Mouse (Mus musculus): Measurements from ENCODE around the gene Coq8a.

DNA sequence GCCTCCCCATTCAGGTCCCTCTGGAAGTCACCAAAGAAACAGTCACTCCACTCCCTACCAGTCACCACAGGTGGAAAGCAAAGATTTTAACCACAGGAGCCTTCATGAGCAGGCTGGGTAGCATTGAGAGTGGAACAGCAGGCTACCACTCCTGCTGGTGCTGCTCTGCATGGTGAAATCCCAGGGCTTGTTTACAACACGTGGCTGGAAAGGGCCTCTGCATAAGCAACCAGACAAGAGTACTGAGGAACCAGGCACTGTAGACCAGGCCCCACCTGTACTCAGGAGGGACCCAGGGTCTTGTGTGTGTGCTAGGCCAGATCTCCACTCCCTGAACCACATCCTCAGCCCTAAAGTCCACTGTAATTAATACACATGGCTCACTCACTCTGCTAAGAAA is 22.6 kb downstream of the Coq8a start:
- no peak for TF ChIP-seq CTCF (IDR thresholded peaks at IDR 0.05; ENCODE audit: extremely low read depth, insufficient read length, insufficient replicate concordance, low read depth, low read length)
- TF ChIP-seq POLR2A (IDR thresholded peaks at IDR 0.05; ENCODE audit: low read depth, low read length): no peak
